Mouse (Mus musculus) spleen, adult 12 weeks (tissue): Measurements from ENCODE around the gene Gas2l3.

Experiments
- DNase-seq: peaks from one replicate; pipeline ENCODE4 v3.0.0; 2022; ENCODE audit warnings: low spot score

Gas2l3 gene

GRCm38 (mm10) chr10:89443115-89443622 is 598 bp downstream of the Gas2l3 start:
- no peak for DNase-seq

DNA sequence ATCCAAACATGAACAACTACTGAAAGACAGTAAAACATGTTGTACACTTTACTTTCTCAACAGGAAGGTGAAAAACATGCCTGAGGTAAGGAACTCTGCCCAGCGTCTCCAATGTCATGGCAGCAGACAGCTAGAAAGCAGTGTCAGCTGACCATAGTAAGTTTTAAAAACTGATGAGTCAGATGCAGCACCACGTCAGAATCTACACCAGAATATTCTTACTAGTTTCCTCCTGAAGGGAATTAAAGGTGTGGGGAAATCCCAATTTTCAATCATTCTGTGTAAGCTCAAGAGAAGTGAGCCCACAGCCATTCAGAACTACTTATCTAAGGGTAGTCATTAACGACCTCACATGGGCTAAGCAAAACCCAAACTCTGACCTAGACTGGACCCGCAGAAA is 1.1 kb downstream of the Gas2l3 start:
- DNase-seq: no peak

GRCm38 (mm10) chr10:89441961-89442360 is 1.8 kb downstream of the Gas2l3 start:
- no peak for DNase-seq

DNA sequence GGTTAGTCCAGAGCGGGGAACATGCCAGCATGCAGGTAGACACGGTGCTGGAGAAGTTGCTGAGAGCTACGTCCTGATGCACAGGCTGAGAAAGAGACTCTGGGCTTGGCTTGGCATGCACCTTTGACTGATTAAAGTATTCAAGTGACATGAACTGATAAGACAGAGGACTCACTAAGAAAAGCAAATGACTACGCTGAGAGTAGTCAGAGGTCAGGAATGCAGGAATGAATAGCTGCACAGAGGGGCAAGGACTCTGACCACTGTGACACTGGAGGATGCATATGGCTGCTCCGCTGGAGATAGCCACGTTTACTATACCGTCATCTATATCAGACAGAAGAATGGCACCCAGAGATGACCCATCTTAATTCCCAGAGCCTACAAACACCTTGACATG is 4.4 kb downstream of the Gas2l3 start:
- DNase-seq: no peak

DNA sequence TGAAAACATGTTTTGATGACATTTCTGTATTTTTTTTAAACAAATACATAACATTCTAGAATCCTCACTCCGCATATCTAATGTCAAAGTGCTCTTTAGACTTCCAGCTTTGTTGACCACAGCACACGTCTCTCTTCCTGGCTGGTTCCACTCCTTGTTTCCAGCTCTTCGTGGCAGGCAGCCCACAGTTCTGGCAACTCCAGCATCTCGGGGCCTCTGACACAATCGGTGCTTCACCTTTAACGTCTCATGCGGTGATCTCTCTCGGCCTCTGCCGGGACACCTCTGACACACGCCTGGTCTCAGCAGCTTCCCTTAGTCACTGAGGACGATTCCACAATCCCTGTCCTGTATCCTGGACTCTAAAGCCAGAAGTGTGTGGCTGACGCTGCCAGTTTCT is 5.8 kb downstream of the Gas2l3 start:
- DNase-seq: no peak

GRCm38 (mm10) chr10:89437472-89437871 is 6.3 kb downstream of the Gas2l3 start:
- DNase-seq: no peak

GRCm38 (mm10) chr10:89435920-89436319 is 7.8 kb downstream of the Gas2l3 start:
- no peak for DNase-seq

GRCm38 (mm10) chr10:89435413-89435812 is 8.4 kb downstream of the Gas2l3 start:
- DNase-seq: no peak

DNA sequence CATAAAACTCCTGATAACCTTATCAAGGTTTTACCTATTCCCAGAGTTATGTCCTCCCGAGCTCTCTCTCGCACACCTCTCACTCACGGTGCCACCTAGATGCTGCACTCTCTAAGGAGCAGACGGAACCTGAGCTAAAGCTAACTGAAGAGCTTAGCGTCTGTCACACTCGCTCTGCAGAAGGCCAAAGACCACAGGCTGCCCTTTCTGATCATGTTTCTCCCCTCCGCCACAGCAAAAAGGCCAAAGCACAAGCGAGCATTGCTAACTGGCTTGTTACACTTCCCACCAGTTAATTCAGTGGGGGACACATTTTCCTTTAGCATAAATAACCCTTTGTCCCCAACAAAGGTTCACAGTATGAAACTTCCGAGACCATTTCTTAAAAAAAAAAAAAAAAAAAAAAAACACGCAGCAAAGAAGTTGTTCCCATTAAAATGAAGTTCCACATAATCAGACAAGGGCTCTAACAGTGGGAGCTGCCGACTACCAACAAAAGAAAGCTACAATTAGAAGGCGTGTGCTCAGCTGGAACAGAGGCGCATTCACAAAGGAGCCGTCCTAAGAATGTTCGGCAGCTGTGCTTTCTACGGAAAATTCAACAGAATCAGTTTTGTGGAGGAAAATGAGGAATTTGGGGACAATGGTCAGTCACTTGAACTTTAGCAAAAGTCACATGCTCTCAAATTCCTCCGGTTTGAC is 9.1 kb downstream of the Gas2l3 start:
- DNase-seq: no peak

GRCm38 (mm10) chr10:89432743-89433142 is 11.0 kb downstream of the Gas2l3 start:
- DNase-seq: no peak

DNA sequence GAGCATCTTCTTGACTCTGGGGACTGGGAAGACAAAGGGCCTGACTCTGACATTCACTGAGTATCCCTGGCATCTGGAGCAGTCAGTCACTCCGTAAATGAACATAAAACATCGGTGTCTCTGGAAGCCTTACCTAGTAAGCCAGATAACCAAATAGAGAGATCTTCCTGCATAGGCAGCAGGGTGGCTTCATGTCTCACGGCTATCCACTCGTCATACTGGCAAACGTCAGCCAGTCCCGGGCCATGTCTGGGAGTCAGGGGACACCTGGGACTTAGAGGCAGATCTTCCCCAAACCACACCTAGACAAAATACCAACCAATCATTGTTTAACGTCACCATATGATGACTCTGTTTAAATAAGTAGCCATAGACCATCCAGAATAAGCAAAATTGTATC is 13.0 kb downstream of the Gas2l3 start:
- no peak for DNase-seq

DNA sequence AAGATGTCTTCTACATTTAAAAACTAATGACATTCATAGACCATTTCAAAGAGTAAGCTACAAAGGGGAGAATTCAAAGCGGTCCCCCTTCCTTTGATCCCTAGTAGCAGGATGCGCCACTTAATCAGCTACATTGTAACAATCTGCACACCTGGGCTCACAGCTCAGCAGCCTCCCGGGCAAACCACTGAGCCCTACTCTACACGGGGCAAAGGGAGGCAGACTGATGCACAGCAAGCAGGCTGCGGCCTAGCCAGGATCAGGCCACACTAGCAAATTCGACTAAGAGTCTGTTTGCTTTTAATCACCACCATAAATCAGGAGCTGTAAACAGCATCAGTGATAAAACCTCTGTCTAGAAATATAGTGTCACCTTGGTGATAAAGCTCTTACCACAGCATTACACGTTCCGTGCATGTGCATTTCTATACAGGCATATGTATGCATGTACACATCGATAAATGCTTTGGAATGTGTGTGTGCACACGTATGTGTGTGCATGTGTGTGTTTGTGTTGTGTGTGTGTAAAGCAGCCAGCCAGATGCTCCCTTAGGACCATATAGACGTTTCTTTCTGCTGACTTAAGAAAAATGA is 18.9 kb downstream of the Gas2l3 start:
- no peak for DNase-seq

DNA sequence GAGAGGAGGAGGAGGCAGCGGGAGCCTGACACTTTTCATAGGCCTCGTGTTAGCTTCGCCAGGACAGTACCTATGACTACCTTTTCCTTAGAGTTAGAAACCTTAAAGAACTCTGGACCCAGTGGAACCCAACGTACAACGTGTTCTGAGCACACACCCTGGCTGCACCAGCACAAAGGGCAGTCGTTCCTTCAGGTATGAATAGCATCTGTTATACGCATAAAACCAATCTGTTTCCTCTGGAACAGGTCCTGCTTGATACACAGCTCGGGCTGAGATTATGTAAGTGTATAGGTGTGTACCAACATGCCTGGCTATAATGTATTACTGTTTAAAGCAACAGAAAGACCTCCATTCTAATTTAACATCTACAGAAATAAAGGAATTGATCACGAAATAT is 19.6 kb downstream of the Gas2l3 start:
- no peak for DNase-seq

- DNase-seq: no peak
Observed at GRCm38 (mm10) chr10:89423164-89423778, 20.5 kb downstream of the Gas2l3 start.

- DNase-seq: no peak
Observed at GRCm38 (mm10) chr10:89422504-89423158, 21.1 kb downstream of the Gas2l3 start.

DNA sequence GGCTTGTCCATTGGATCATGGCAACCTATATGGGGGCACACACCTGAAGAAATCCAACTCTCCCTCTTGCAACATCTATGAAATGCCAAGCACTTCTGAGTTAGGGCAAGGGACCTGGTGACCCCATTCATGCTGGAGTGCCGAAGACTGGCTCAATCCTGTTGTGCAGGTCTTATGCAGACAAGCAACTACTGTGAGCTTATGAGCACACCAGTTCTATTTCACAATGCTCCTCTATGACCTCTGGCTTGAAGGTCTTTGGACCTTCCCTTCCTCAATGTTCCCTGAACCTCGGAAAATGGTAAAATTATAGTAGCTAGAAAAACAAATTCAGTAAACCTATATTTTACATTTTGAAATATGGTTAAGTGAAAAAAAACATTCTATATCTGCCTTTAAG is 25.8 kb downstream of the Gas2l3 start:
- DNase-seq: no peak

DNA sequence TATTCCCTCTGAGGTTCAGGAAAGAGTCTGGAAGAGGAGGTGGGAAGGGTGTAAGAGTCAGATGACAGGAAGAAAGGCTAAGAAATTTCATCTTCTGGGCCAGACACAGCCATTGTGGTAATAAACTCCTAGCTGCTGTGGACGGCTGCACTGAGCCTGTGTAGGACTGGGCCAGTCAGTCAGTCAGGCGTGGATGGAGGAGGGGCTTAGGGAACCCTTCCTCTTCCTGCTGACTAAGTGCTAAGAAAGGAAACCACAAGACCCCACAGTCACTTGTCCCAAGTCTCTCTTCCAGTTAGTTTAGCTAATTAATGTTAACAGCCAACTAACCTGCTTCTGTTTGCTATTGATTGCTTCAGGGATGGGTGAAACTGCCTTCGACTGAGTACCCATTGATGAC is 28.3 kb downstream of the Gas2l3 start:
- no peak for DNase-seq

GRCm38 (mm10) chr10:89407551-89407950 is 36.2 kb downstream of the Gas2l3 start:
- DNase-seq: no peak

DNA sequence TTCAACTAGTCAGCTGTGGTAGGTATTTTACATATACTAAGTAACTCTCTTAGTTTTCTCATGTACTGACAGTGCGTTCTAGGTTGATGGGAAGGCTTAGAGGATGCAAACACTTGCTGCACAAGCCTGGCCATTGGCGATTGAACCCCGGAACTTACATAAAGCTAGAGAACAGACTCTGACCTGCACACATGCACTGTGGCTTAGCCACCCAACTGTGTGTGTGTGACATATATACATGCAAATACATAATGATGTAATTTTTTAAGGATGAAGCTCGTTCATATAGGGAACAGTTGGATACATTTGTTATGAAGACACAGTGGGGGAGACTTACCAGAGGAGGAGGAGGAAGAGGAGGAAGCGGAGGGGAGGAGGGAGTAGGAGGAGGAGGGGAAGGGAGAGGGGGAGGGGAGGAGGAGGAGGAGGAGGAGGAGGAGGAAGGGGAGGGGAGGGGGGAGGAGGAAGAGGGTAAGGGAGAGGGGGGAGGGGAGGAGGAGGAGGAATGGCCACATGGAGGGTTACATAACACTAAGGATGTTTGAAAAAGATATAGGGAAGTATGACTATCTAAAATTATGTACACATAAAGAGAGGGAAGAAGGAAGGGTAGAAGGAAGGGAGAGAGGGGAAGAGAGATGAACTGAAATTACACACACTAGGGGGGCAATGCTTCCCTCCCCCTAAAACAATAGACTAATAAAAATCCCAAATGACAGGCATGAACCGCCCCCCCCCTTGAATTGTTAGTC is 36.9 kb downstream of the Gas2l3 start:
- no peak for DNase-seq

DNA sequence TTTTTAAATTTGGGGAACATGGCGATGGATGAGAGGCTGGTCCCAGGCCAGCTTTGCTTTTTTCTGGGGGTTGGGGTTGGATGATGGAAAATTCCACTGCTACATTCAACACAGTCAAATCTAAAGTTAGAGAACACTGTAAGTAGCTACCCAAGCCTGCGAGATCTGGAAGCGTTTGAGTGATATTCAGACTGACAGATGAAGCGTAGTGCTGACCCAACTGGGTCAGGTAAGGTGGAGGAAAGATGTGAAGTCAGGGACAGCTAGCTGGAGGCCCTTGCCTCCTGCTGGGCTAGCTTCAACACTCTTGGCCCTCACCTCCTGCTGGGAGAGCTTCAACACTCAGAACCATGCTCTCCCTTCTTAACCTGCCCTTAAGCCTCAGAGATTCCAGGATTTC is 38.8 kb downstream of the Gas2l3 start:
- DNase-seq: no peak

- no peak for DNase-seq
Observed at GRCm38 (mm10) chr10:89400674-89401336, 43.0 kb downstream of the Gas2l3 start.

GRCm38 (mm10) chr10:89395823-89396222 is 47.9 kb downstream of the Gas2l3 start:
- no peak for DNase-seq
